Mouse (Mus musculus): ENCODE results near the gene Akap13. TPM values are rescaled to one million over a fixed set of nuclear protein-coding genes. Genes with fewer than 3 reads are reported as not detected.

Gene Akap13
- polyA plus RNA-seq, 1 experiment from 2014 or later, result 17.1 TPM

DNA sequence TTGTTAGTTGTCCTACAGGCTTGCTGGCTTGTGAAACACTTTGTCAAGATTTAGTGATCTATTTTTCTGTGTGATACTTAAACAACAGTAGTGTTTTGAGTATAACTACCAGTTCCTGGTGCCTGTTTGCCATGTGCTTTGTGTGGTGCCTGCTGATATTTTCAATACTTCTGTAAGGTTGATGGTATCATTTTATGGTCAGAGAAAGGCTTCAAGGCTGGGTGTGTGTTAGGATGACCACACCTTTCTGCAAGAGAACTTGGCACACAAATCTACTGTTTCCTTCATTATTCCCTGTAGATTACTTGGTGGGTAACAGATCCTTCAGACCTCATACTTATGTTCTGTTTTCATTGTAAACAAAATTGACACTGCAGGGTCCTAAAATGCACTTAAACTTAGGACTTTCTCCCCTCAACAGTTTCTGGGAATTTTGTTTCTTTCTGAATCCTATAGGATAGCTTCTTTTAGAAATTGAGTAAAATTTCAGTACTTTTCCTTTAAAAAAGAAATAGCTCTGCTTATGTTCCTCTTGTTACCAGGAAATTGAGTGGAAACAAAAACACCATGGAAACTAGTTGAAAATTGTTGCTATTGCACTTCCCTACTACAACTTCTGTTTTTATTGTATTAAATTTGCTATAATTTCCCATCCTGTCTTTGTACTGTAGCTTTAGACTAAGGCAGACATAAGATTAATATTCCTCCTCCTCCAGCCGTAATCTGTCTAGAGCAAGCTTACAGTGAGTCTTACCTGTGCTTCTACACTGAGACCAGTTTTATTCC is 120.7 kb downstream of the Akap13 start:
- no peak overlapping the region for H3K4me3 ChIP-seq (replicated peaks)
- H3K27me3 ChIP-seq, result no peaks in the 10 kb centered on the region
- H3K36me3 ChIP-seq, result 0 out of 2 replicates have a peak, but pooled peaks cover 6% of the 10 kb centered on the region
- H3K9ac ChIP-seq (replicated peaks), result no peak overlapping the region
- WGBS, result 95% methylated on average over 1 of the region's 1 CpGs
- no peak for ATAC-seq
- no peaks in the 10 kb centered on the region for H3K9me3 ChIP-seq
- no peak overlapping the region for H3K4me2 ChIP-seq (replicated peaks)
- H3K27ac ChIP-seq, result no peak overlapping the region
- 0 out of 2 replicates have a peak, but pooled peaks cover 6% of the 10 kb centered on the region for H3K4me1 ChIP-seq (replicated peaks)

DNA sequence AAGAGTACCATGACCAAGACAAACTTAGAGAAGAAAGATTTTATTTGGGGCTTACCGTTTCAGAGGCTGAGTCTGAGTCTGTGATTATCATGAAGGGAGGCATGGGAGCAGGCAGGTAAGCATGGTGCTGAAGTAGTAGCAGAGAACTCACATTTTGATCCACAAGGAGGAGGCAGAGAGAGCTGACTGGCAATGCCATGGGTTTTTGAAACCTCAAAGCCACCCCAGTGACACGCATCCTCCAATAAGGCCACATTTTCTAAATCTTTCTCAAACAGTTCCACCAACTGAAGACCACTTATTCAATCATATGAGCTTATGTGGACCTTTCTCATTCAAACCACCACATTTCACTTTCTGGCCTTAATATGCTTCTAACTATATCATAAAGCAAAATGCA is 121.5 kb downstream of the Akap13 start:
- no peak overlapping the region for H3K9ac ChIP-seq (replicated peaks)
- H3K4me2 ChIP-seq (replicated peaks), result no peak overlapping the region
- 95% methylated on average over 2 of the region's 2 CpGs for WGBS
- no peak for ATAC-seq
- H3K27ac ChIP-seq, result no peak overlapping the region
- H3K9me3 ChIP-seq, result no peaks in the 10 kb centered on the region
- 0 out of 2 replicates have a peak, but pooled peaks cover 6% of the 10 kb centered on the region for H3K36me3 ChIP-seq
- H3K4me1 ChIP-seq (replicated peaks), result 0 out of 2 replicates have a peak, but pooled peaks cover 6% of the 10 kb centered on the region
- H3K4me3 ChIP-seq (replicated peaks), result no peak overlapping the region
- H3K27me3 ChIP-seq, result no peaks in the 10 kb centered on the region

DNA sequence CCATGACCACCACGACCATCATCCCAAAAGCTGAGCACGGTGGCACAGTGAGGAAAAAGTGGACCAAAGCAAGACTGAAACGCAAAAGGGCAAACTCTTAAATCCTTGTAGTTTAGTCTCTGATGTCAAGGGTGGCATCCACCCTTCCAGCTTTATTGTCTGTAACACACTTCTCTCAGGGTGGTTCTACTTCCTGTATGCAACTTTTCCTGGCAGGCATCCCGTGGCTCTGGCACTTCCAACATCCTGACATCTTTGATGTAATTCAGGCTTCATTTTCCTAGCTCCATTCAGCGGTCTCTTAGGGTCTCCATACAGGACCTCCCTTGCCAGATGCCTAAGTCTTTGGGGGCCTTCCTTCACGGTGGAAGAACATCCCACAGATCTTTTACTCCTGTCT is 122.0 kb downstream of the Akap13 start:
- Histone ChIP-seq H3K36me3 (0 out of 2 replicates have a peak, but pooled peaks cover 6% of the 10 kb centered on the region), H3K27ac (no peak overlapping the region), H3K4me2 (replicated peaks) (no peak overlapping the region), H3K4me3 (replicated peaks) (no peak overlapping the region), H3K27me3 (no peaks in the 10 kb centered on the region), H3K9me3 (no peaks in the 10 kb centered on the region), H3K4me1 (replicated peaks) (0 out of 2 replicates have a peak, but pooled peaks cover 6% of the 10 kb centered on the region), H3K9ac (replicated peaks) (no peak overlapping the region)
- 90% methylated on average over 6 of the region's 6 CpGs for WGBS
- ATAC-seq, result no peak

DNA sequence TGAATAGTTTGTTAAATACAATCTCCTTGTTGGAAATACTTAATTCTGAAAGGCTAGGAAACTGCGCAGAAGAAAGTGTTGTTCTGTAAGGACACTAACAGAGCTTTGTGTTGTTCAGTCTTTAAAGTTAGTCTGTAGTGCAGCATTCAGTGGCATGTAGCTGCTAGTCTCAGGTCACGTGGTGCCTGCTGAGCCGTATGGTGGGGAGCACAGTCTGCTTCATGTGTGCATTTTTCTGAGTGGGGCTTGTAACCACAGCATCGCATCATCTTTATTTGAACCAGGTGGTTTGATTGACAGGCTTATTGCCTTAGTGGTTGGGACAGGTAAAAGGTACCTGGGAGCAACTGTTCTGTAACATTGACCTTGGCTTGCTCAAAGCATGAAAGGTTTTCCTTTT is 123.3 kb downstream of the Akap13 start:
- no peaks in the 10 kb centered on the region for H3K9me3 ChIP-seq
- H3K4me2 ChIP-seq (replicated peaks), result no peak overlapping the region
- H3K36me3 ChIP-seq, result 0 out of 2 replicates have a peak, but pooled peaks cover 6% of the 10 kb centered on the region
- H3K27me3 ChIP-seq, result no peaks in the 10 kb centered on the region
- no peak overlapping the region for H3K9ac ChIP-seq (replicated peaks)
- H3K27ac ChIP-seq, result no peak overlapping the region
- ATAC-seq, result no peak
- H3K4me1 ChIP-seq (replicated peaks), result 0 out of 2 replicates have a peak, but pooled peaks cover 6% of the 10 kb centered on the region
- 93% methylated on average over 4 of the region's 4 CpGs for WGBS
- H3K4me3 ChIP-seq (replicated peaks), result no peak overlapping the region

DNA sequence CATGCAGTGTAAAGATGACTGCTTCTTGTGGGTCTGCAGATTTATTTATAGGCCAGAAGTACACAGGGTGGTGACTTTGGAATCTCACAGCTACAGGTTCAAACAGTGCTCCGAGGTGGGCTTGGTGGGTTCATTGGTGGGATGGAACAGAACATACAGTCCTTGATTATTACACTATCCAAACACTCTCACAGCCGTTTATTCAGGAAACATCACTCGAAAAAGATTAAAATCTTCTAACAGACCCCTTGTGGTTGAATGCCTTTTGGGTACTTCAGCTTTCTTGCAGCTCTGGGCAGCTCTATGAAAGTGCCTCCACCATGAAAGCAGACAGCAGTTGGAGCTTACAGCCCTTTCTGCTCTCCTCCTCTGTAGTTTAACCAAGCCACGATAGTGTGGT is 126.8 kb downstream of the Akap13 start:
- WGBS, result 91% methylated on average over 4 of the region's 4 CpGs
- Histone ChIP-seq H3K27me3 (no peaks in the 10 kb centered on the region), H3K9ac (replicated peaks) (no peak overlapping the region), H3K36me3 (0 out of 2 replicates have a peak, but pooled peaks cover 6% of the 10 kb centered on the region), H3K9me3 (no peaks in the 10 kb centered on the region), H3K4me2 (replicated peaks) (no peak overlapping the region), H3K27ac (no peak overlapping the region), H3K4me1 (replicated peaks) (no peaks in the 10 kb centered on the region), H3K4me3 (replicated peaks) (no peak overlapping the region)
- ATAC-seq, result no peak

DNA sequence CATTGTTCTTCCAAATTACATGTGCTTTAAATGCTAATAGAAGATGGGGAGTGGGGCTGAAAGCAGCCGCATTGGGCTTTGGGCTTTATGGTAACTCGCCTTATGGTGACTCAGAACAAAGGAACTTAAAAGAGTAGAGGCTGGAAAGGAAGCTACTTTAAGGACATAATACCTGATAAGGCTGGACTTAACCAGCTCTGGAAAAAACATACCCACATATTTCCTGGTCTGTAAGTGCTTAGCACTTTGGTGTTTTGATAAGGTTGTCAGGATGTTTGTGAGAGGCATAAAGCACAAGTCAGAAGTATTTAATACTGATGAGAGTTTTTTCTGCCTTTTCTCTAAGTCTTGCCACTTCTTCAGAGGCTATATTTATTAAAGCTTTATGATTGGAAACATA is 128.8 kb downstream of the Akap13 start:
- ATAC-seq, result no peak
- no peak overlapping the region for H3K4me2 ChIP-seq (replicated peaks)
- no peak overlapping the region for H3K9ac ChIP-seq (replicated peaks)
- no peak overlapping the region for H3K27ac ChIP-seq
- 89% methylated on average over 2 of the region's 2 CpGs for whole genome bisulfite sequencing
- no peaks in the 10 kb centered on the region for H3K4me1 ChIP-seq (replicated peaks)
- no peaks in the 10 kb centered on the region for H3K27me3 ChIP-seq
- H3K36me3 ChIP-seq, result 0 out of 2 replicates have a peak, but pooled peaks cover 6% of the 10 kb centered on the region
- no peaks in the 10 kb centered on the region for H3K9me3 ChIP-seq
- H3K4me3 ChIP-seq (replicated peaks), result no peak overlapping the region

DNA sequence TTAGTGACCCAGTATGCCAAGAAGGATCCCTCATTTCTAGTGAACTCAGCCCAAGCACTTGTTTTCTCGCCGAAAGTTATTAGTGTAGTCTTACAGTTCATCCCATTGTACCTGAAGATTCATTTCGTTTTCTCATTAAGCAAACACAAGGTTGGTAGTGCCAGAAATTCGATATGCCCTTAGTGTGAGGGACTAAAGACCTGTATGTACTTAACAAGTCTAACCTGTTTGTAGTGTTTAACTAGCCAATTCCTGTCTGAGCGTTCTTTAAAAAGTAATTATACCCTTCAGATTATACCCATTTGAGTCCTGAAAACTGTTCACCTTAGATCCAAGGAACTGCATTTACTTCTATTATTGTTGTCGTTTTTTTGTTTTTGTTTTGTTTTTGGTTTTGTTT is 130.1 kb downstream of the Akap13 start:
- Histone ChIP-seq H3K9me3 (no peaks in the 10 kb centered on the region), H3K36me3 (no peaks in the 10 kb centered on the region), H3K27me3 (no peaks in the 10 kb centered on the region), H3K4me3 (replicated peaks) (no peak overlapping the region), H3K9ac (replicated peaks) (no peak overlapping the region), H3K27ac (no peak overlapping the region), H3K4me2 (replicated peaks) (no peak overlapping the region), H3K4me1 (replicated peaks) (no peaks in the 10 kb centered on the region)
- whole genome bisulfite sequencing, result 90% methylated on average over 6 of the region's 6 CpGs
- no peak for ATAC-seq

DNA sequence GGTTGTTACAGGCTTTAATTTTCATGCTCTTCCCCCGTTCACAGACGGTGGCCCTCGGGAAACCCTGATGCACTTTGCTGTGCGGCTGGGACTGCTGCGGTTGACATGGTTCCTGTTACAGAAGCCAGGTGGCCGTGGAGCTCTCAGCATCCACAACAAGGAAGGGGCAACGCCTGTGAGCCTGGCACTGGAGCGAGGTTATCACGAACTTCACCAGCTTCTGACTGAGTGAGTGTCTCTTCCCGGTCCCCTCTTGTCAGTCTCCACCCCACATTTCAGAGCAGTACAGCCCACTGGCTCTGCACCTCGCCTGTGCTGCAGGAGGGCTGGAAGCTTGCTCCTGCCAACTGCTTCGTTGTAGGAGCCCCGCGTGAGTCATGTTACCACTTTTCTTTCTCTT is 130.8 kb downstream of the Akap13 start:
- no peak overlapping the region for H3K4me3 ChIP-seq (replicated peaks)
- H3K4me2 ChIP-seq (replicated peaks), result no peak overlapping the region
- H3K27ac ChIP-seq, result no peak overlapping the region
- no peaks in the 10 kb centered on the region for H3K4me1 ChIP-seq (replicated peaks)
- H3K9ac ChIP-seq (replicated peaks), result no peak overlapping the region
- H3K9me3 ChIP-seq, result no peaks in the 10 kb centered on the region
- no peaks in the 10 kb centered on the region for H3K36me3 ChIP-seq
- 85% methylated on average over 14 of the region's 14 CpGs for WGBS
- ATAC-seq, result no peak
- no peaks in the 10 kb centered on the region for H3K27me3 ChIP-seq

DNA sequence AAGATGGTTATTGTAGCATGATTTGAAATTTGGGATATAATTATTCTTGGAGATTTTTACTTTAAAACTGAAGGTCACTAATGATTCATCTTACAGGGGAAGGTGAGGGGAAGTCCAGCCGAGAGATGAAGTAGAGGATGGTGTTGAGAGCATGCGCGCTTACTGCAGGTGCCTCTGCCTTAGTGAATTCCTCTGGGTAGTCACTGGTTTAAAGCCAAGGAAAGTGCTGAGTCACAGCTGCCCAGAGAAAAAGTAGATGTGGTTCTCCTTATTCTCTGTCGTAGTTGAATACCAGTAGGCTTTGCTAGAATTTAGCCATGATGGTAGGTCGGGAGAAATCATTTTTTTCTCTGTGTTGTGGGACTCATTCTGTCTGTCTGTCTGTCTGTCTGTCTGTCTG is 132.4 kb downstream of the Akap13 start:
- Histone ChIP-seq H3K4me2 (replicated peaks) (no peak overlapping the region), H3K27me3 (no peaks in the 10 kb centered on the region), H3K36me3 (no peaks in the 10 kb centered on the region), H3K4me3 (replicated peaks) (no peak overlapping the region), H3K9ac (replicated peaks) (no peak overlapping the region), H3K9me3 (no peaks in the 10 kb centered on the region), H3K27ac (no peak overlapping the region), H3K4me1 (replicated peaks) (no peaks in the 10 kb centered on the region)
- no peak for ATAC-seq
- 91% methylated on average over 5 of the region's 5 CpGs for WGBS

DNA sequence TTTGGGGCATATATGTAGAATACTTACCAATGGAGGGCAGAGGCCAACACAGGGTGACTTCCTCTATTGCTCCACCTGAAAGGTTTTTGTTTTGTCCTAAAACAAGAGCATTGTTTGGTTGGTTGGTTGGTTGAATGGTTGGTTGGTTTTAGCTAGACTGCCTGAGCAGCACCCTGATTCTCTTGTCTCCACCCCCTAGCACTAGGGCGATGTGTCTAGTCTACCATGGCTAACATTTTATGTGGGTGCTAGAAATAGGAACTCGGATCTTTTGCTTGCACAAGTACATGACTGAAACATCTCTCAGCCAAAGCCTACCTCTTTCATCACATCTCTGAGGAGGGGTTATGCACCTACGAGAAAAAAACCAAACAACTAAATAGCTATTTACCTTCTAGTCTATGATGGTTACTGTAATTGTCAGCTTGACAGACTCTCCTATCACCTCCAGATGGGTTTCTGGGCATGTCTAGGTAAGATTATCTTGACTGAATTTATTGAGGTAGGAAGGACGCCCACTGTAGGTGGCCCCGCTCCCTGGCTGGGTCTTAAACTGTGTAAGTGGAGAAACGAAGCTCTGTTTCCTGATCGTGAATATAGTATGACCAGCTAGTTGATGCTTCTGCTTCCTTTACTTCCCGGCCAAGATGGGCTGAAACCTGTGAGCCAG is 134.1 kb downstream of the Akap13 start:
- H3K27ac ChIP-seq, result no peak overlapping the region
- no peak overlapping the region for H3K4me3 ChIP-seq (replicated peaks)
- H3K27me3 ChIP-seq, result no peaks in the 10 kb centered on the region
- no peak overlapping the region for H3K9ac ChIP-seq (replicated peaks)
- no peaks in the 10 kb centered on the region for H3K9me3 ChIP-seq
- no peak for ATAC-seq
- no peak overlapping the region for H3K4me2 ChIP-seq (replicated peaks)
- H3K36me3 ChIP-seq, result no peaks in the 10 kb centered on the region
- WGBS, result 96% methylated on average over 8 of the region's 8 CpGs
- H3K4me1 ChIP-seq (replicated peaks), result no peaks in the 10 kb centered on the region

DNA sequence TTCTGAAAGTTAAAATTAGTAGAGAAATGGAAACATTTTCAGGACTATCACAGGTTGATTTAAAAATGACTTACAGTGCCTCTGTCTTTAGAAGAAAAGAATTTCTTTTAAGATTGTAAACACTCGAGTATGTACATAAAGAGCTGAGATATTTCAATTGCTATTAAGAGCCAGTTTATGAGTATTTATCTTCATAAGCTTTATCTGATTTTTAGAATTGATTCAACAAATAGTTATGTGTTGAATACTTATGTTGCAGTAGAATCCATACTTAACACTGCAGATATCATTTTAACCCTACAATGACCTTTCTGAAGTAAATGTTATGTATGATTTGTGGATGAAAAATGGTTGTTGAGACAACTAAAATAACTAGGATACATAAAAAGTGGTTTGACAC is 136.6 kb downstream of the Akap13 start:
- Histone ChIP-seq H3K4me3 (replicated peaks) (no peak overlapping the region), H3K9ac (replicated peaks) (no peak overlapping the region), H3K9me3 (no peaks in the 10 kb centered on the region), H3K4me2 (replicated peaks) (no peak overlapping the region), H3K27ac (no peak overlapping the region), H3K27me3 (no peaks in the 10 kb centered on the region), H3K36me3 (no peaks in the 10 kb centered on the region), H3K4me1 (replicated peaks) (no peaks in the 10 kb centered on the region)
- ATAC-seq, result no peak
- 95% methylated on average over 1 of the region's 1 CpGs for WGBS

DNA sequence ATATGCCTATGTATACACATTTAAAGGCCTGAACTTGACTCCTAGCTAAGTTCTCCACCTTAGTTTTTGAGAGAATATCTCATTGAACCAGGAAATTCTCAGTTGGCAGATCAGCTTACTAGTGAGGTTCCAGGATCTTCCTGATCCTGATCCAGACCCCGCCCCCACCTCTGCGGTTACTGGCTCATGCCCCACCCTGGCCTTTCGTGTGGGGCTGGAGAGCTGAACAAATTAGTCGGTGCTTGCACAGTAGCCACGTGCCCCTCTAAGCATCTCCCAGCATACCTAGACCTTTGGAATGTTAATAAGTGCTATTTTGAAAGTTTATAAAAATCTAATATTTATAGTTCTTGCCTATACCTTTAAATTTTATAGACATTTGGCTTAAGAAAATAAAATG is 139.5 kb downstream of the Akap13 start:
- Histone ChIP-seq H3K36me3 (no peaks in the 10 kb centered on the region), H3K27me3 (no peaks in the 10 kb centered on the region), H3K9me3 (no peaks in the 10 kb centered on the region), H3K27ac (no peak overlapping the region), H3K4me3 (replicated peaks) (no peak overlapping the region), H3K4me1 (replicated peaks) (no peaks in the 10 kb centered on the region), H3K9ac (replicated peaks) (no peak overlapping the region), H3K4me2 (replicated peaks) (no peak overlapping the region)
- 86% methylated on average over 5 of the region's 5 CpGs for WGBS
- no peak for ATAC-seq
